Mouse (Mus musculus) splenic B cell, adult 2 months (primary cell): Measurements from ENCODE around the gene Prune2.

ENCODE experiments used
- DNase-seq: peaks from one replicate; pipeline ENCODE4 v3.0.0-alpha.2; 2011; ENCODE audit warnings: low read depth, low spot score
- H3K27me3 ChIP-seq: 2 replicates; pipeline ENCODE4 v1.6.1; 2012; ENCODE audit warnings: mild to moderate bottlenecking, low read length, moderate library complexity, mixed read lengths; ENCODE audit not compliant: control insufficient read depth, poor library complexity, insufficient read depth, severe bottlenecking
- H3K36me3 ChIP-seq: 2 replicates; pipeline ENCODE4 v1.6.1; 2012; ENCODE audit warnings: mild to moderate bottlenecking, low read length, moderate library complexity, mixed read lengths; ENCODE audit not compliant: control insufficient read depth, poor library complexity, insufficient read depth, severe bottlenecking

Gene Prune2

GRCm38 (mm10) chr19:17238471-17238870 is 282.6 kb downstream of the Prune2 start:
- H3K27me3 ChIP-seq = no peaks in the 10 kb centered on the region
- no peak for DNase-seq
- H3K36me3 ChIP-seq = no peaks in the 10 kb centered on the region

GRCm38 (mm10) chr19:17240170-17241077 is 284.5 kb downstream of the Prune2 start:
- Histone ChIP-seq H3K27me3 (no peaks in the 10 kb centered on the region), H3K36me3 (no peaks in the 10 kb centered on the region)
- no peak for DNase-seq

GRCm38 (mm10) chr19:17241206-17241605 is 285.3 kb downstream of the Prune2 start:
- DNase-seq = no peak
- H3K27me3 ChIP-seq = no peaks in the 10 kb centered on the region
- H3K36me3 ChIP-seq = no peaks in the 10 kb centered on the region

- no peaks in the 10 kb centered on the region for H3K27me3 ChIP-seq
- no peaks in the 10 kb centered on the region for H3K36me3 ChIP-seq
- no peak for DNase-seq
Observed at GRCm38 (mm10) chr19:17242962-17243361, 287.0 kb downstream of the Prune2 start.

- DNase-seq = no peak
- no peaks in the 10 kb centered on the region for H3K27me3 ChIP-seq
- no peaks in the 10 kb centered on the region for H3K36me3 ChIP-seq
Observed at GRCm38 (mm10) chr19:17244544-17244943, 288.6 kb downstream of the Prune2 start.

- Histone ChIP-seq H3K27me3 (no peaks in the 10 kb centered on the region), H3K36me3 (no peaks in the 10 kb centered on the region)
- DNase-seq = peak; percentile 63
Observed at GRCm38 (mm10) chr19:17247352-17247925, 291.5 kb downstream of the Prune2 start.

GRCm38 (mm10) chr19:17249691-17250090 is 293.8 kb downstream of the Prune2 start:
- Histone ChIP-seq H3K36me3 (no peaks in the 10 kb centered on the region), H3K27me3 (no peaks in the 10 kb centered on the region)
- peak; percentile 71 for DNase-seq

GRCm38 (mm10) chr19:17250801-17251200 is 294.9 kb downstream of the Prune2 start:
- no peaks in the 10 kb centered on the region for H3K27me3 ChIP-seq
- H3K36me3 ChIP-seq = no peaks in the 10 kb centered on the region
- no peak for DNase-seq

- Histone ChIP-seq H3K27me3 (no peaks in the 10 kb centered on the region), H3K36me3 (no peaks in the 10 kb centered on the region)
- peak; percentile 68 for DNase-seq
Observed at GRCm38 (mm10) chr19:17251453-17251852, 295.5 kb downstream of the Prune2 start.

GRCm38 (mm10) chr19:17252845-17253244 is 296.9 kb downstream of the Prune2 start:
- Histone ChIP-seq H3K27me3 (no peaks in the 10 kb centered on the region), H3K36me3 (no peaks in the 10 kb centered on the region)
- peak; percentile 28 for DNase-seq

GRCm38 (mm10) chr19:17255511-17255910 is 299.6 kb downstream of the Prune2 start:
- no peaks in the 10 kb centered on the region for H3K27me3 ChIP-seq
- H3K36me3 ChIP-seq = no peaks in the 10 kb centered on the region
- peak; percentile 75 for DNase-seq

GRCm38 (mm10) chr19:17256388-17256787 is 300.5 kb downstream of the Prune2 start:
- Histone ChIP-seq H3K36me3 (no peaks in the 10 kb centered on the region), H3K27me3 (no peaks in the 10 kb centered on the region)
- DNase-seq = peak; percentile 78

- DNase-seq = no peak
- Histone ChIP-seq H3K27me3 (no peaks in the 10 kb centered on the region), H3K36me3 (no peaks in the 10 kb centered on the region)
Observed at GRCm38 (mm10) chr19:17256867-17257266, 300.9 kb downstream of the Prune2 start.

GRCm38 (mm10) chr19:17263181-17263580 is 307.3 kb downstream of the Prune2 start:
- no peaks in the 10 kb centered on the region for H3K27me3 ChIP-seq
- H3K36me3 ChIP-seq = no peaks in the 10 kb centered on the region
- DNase-seq = no peak

GRCm38 (mm10) chr19:17263679-17264370 is 307.9 kb downstream of the Prune2 start:
- Histone ChIP-seq H3K27me3 (no peaks in the 10 kb centered on the region), H3K36me3 (no peaks in the 10 kb centered on the region)
- DNase-seq = no peak
